Mouse (Mus musculus) erythroblast, embryonic 14.5 days (primary cell): ENCODE data around the gene Mertk. TPM values are rescaled to one million over a fixed set of nuclear protein-coding genes. Genes with fewer than 3 reads are reported as not detected.
A peak's percentile ranks its signal among the peaks of the same experiment; 100 is the strongest.
"Not testable (repeated sequence)": the region's sequence is repeated elsewhere in the genome, so short reads cannot be mapped to it uniquely, and the experiment has no call there.

Experiments
- H3K27me3 ChIP-seq: 2 replicates; pipeline ENCODE4 v1.6.1; 2012; ENCODE audit warnings: inconsistent platforms; ENCODE audit not compliant: control insufficient read depth
- H3K36me3 ChIP-seq: 2 replicates; pipeline ENCODE4 v1.6.1; 2012; ENCODE audit warnings: mild to moderate bottlenecking, inconsistent platforms; ENCODE audit not compliant: control insufficient read depth
- H3K4me1 ChIP-seq: 2 replicates; pipeline ENCODE4 v1.6.1; 2012; ENCODE audit warnings: inconsistent platforms; ENCODE audit not compliant: control insufficient read depth
- H3K4me3 ChIP-seq: replicated peaks from 2 replicates; pipeline ENCODE3; 2012; ENCODE audit warnings: moderate library complexity, mild to moderate bottlenecking, inconsistent platforms
- H3K9me3 ChIP-seq: 2 replicates; pipeline ENCODE4 v1.6.1; 2012; ENCODE audit warnings: low read length, inconsistent platforms, mixed read lengths; ENCODE audit not compliant: control insufficient read depth
- GATA1 ChIP-seq: IDR thresholded peaks from 2 replicates; pipeline ENCODE4 v1.6.1; 2012; ENCODE audit warnings: low read length, inconsistent platforms, mixed read lengths
- TAL1 ChIP-seq: IDR thresholded peaks from 3 replicates; pipeline ENCODE4 v1.6.1; 2012; ENCODE audit warnings: low read length, inconsistent platforms, mixed read lengths
- polyA plus RNA-seq: library from polyadenylated mRNA; stranded (reverse); fragments of >175 nt; gene quantifications from 2 replicates; pipeline ENCODE4 v1.2.3, GENCODE M21; 2012

Gene Mertk
- 0.04 TPM in 1 of 2 replicates, not detected in the other for polyA plus RNA-seq

DNA sequence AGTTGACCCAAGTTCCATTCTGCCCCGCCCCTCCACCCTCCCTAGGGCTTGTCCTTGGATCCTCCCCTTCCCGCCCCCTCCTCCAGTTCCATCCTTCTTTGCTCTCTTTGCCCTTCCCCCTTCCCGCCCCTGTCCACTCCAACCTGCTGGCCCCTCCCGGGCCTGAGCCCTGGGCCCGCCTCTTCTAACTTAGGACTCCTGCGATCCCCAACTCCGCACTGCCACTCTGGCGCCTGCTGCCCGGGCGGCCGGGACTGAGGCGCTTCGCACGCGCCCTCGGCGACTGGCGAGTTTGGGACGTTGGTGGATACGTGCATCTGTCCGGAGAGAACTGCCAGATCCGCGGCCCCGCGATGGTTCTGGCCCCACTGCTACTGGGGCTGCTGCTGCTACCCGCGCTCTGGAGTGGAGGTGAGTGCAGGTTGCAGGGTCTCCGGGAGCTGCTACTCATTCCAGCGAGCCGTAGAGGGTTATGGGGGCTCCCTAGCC lies at the start of gene Mertk:
TSS of gene Mertk (plus strand) at position 264 of the 489 bp plus-strand sequence.
- TF ChIP-seq TAL1 (no peak), GATA1 (no peak)

DNA sequence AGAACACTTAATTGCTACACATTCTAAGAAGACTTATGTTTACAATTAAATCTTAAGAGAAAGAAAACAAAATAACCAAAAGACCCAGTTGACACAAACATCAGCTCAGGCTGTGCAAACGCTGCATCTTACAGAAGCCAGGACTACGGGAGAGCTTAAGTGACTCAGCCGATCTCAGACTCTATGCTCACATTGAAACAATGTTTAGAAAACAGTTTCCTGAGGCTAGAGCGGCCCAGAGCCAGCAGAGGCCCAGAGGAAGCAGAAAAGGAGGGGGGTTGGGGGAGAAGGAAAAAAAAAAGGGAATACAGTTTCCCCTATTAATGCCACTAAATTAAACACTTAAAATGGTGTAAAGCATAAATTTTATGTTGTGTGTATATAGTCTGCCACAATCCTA lies 18.1 kb upstream of the Mertk start:
- H3K9me3 ChIP-seq = no peaks in the 10 kb centered on the region
- no peak overlapping the region for H3K4me3 ChIP-seq
- no peak for TF ChIP-seq TAL1
- no peak for TF ChIP-seq GATA1
- peaks cover 19% of the 10 kb centered on the region for H3K4me1 ChIP-seq
- peaks cover 94% of the 10 kb centered on the region for H3K36me3 ChIP-seq
- H3K27me3 ChIP-seq = no peaks in the 10 kb centered on the region

More for the DNA sequence above, at the start of gene Mertk:
- Histone ChIP-seq H3K27me3 (peaks cover 52% of the 10 kb centered on the region), H3K36me3 (no peaks in the 10 kb centered on the region), H3K4me1 (no peaks in the 10 kb centered on the region), H3K4me3 (peak within 1 kb of the TSS; percentile 52), H3K9me3 (no peaks in the 10 kb centered on the region)

DNA sequence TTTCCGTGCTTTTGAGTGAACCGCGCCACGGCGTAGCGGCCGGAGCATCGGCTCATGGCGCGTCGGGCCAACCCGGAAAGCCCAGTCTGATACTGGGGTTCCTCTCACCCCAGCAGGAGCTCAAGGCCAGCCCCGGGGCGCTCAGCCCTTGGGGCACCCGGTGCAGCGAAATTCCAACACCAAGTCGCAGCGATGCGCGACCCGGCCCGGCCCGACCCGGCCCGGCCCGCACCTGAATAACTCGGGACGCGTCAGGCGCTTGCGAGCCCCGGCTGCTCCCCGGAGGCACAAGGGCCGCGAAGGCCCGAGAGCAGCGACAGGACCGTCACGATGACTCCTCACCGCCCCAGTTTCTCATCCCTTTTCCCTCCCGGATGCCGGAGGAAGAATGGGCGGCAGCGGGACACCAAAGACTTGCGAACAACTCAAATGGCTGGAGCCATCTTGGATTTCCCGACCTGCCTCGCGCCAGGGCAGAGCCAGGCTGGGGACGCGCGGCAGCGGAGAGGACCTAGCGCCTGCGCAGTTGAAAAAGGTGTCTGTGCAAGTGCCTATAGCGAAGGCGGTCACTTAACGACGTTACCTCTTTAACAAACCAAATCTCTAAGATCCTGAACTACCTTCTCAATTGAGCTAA lies 11.7 kb upstream of the Mertk start, which contains the start of gene Anapc1:
TSS of gene Anapc1 (minus strand) at position 471 of the 637 bp plus-strand sequence.
- Histone ChIP-seq H3K9me3 (no peaks in the 10 kb centered on the region), H3K27me3 (no peaks in the 10 kb centered on the region), H3K4me1 (peaks cover 31% of the 10 kb centered on the region), H3K36me3 (peaks cover 35% of the 10 kb centered on the region), H3K4me3 (peak within 1 kb of the TSS; percentile 97)
- TF ChIP-seq GATA1 (no peak), TAL1 (no peak)

- no peak for TF ChIP-seq TAL1
- TF ChIP-seq GATA1 = no peak
- Histone ChIP-seq H3K9me3 (no peaks in the 10 kb centered on the region), H3K36me3 (peaks cover 29% of the 10 kb centered on the region), H3K4me3 (peak overlapping the region; percentile 97), H3K27me3 (no peaks in the 10 kb centered on the region), H3K4me1 (peaks cover 31% of the 10 kb centered on the region)
Measured at GRCm38 (mm10) chr2:128687558-128688120, 11.1 kb upstream of the Mertk start.

DNA sequence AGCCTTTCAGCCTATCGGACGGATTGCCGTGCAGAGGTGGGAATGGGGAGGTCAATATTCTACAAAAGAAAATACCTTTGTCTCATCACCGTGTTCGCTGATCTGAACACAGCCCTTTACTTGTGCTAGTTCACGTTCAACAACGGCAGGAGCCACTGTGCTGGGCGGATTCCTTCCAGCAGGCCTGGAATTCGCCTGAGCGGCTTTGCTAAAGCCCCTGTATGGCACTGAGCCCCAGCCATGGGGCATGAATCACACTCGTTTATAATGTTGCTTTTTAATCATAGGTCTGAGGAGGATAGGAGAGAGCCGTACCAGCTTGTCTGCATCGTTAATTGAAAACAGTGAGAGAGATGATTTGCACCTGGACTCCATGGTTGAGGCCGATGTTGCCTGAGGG lies 6.4 kb upstream of the Mertk start:
- Histone ChIP-seq H3K9me3 (no peaks in the 10 kb centered on the region), H3K4me1 (peaks cover 8% of the 10 kb centered on the region), H3K36me3 (no peaks in the 10 kb centered on the region), H3K4me3 (no peak overlapping the region), H3K27me3 (peaks cover 12% of the 10 kb centered on the region)
- TF ChIP-seq TAL1 = no peak
- no peak for TF ChIP-seq GATA1

GRCm38 (mm10) chr2:128692771-128693170 lies 6.0 kb upstream of the Mertk start:
- peaks cover 16% of the 10 kb centered on the region for H3K27me3 ChIP-seq
- TF ChIP-seq TAL1 (no peak), GATA1 (no peak)

DNA sequence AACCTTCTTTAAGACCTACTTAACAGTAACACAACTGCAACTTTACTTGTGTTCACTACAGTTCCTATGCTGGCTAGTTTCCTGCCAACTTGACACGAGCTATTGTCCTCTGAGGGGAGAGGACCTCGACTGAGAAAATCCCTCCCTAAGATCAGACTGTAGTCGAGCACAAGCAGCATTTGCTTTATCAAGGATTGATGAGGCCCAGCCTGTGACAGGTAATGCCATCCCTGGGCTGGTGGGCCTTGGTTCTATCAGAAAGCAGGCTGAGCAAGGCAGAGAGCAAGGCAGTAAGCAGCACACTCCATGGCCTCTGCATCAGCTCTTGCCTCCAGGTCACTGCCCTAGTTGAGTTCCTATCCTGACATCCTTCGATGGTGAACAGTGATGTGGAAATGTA lies 5.5 kb upstream of the Mertk start:
- Histone ChIP-seq H3K4me1 (peaks cover under 1% of the 10 kb centered on the region; the same call in 1 of the 2 replicates), H3K36me3 (no peaks in the 10 kb centered on the region), H3K4me3 (no peak overlapping the region), H3K9me3 (no peaks in the 10 kb centered on the region), H3K27me3 (peaks cover 21% of the 10 kb centered on the region)
- no peak for TF ChIP-seq GATA1
- no peak for TF ChIP-seq TAL1

More at GRCm38 (mm10) chr2:128692771-128693170, 6.0 kb upstream of the Mertk start:
- Histone ChIP-seq H3K4me1 (peaks cover 5% of the 10 kb centered on the region), H3K36me3 (no peaks in the 10 kb centered on the region), H3K9me3 (no peaks in the 10 kb centered on the region), H3K4me3 (no peak overlapping the region)

- H3K4me1 ChIP-seq, H3K36me3 ChIP-seq, H3K4me3 ChIP-seq, H3K9me3 ChIP-seq: not testable (repeated sequence)
- H3K27me3 ChIP-seq = peaks cover 27% of the 10 kb centered on the region
Measured at GRCm38 (mm10) chr2:128693828-128694227, 4.9 kb upstream of the Mertk start.

DNA sequence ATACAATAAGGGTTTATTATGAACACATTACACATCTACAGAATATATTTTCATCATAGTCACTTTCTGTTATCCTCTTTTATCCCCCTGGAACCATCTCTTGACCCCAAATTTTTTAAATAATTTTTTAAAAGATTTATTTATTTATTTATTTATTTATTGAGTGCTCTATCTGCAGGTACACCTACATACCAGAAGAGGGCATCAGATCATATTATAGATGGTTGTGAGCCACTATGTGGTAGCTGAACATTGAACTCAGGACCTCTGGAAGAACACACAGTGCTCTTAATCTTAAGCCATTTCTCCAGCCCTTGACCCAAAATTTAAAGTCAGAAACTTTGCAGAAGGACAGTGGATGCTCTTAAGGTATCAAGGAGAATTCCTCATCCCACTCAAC lies 4.2 kb upstream of the Mertk start:
- Histone ChIP-seq H3K4me3 (no peak overlapping the region), H3K9me3 (no peaks in the 10 kb centered on the region), H3K36me3 (no peaks in the 10 kb centered on the region), H3K4me1 (no peaks in the 10 kb centered on the region), H3K27me3 (peaks cover 34% of the 10 kb centered on the region)
- no peak for TF ChIP-seq TAL1
- TF ChIP-seq GATA1 = no peak
